Mouse (Mus musculus): Measurements from ENCODE around the gene C1qtnf2. TPM values are rescaled to one million over a fixed set of nuclear protein-coding genes. Genes with fewer than 3 reads are reported as not detected.

Gene C1qtnf2
- total RNA-seq (2021), result 1 to 10 TPM in 1 of 2 experiments, under 1 TPM in 1; 0.74 to 2.0 TPM
- long read RNA-seq, partial matches to known transcripts, result 0 of 1 reads
- long read RNA-seq, other reads (novel, unspliced or antisense), result 0 of 1 reads

DNA sequence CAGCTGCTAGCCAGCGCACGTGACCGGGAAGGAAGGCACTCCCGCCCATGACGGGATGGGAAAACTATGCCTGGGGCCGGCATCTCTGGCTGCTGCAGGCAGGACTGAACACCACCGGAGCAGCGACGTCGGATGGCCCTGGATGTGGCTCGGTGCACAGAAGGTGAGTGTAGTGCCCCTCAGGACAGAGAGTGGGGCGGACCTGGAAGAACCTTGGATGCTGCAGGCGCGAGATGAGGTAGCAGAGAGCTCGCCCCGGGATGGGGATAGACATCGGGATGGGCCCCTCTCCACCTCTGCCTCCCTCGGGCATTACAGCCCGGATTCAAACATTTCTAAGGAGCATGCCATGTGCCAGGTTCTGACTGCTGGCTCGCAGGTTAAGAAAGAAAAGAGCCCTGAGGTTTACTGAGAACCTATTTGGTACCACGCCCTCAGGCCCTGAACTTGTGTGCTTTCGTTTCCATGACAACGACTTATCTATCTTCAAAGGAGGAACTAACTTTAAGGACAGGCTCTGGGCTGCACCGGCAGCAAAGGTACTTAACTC lies at the start of gene C1qtnf2:
Gene C1qtnf2, plus strand, starts transcription at position 52 of the 550 bp plus-strand sequence.
- no peak for DNase-seq (ENCODE audit: low spot score in 2 of 2)

DNA sequence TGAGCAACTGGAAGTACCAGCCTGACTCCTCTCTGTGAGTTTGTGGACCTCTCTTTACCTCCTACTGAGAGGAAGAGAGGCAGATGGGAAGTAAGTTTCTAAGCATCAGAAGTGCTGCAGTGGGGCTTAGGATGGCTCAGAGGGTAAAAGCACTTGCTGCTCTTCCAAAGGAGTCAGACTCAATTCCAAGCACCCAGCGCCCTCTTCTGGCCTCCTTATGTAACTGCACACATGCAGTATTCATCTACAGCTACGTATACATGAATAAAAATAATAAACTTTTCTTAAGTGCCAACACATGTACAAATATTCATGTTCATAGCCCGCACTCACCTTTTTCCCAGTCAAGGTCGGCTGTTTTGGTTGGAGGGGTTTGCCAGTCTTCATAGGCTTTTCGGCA lies 49.7 kb upstream of the C1qtnf2 start:
- no peak for DNase-seq (ENCODE audit: low spot score in 2 of 2)

DNA sequence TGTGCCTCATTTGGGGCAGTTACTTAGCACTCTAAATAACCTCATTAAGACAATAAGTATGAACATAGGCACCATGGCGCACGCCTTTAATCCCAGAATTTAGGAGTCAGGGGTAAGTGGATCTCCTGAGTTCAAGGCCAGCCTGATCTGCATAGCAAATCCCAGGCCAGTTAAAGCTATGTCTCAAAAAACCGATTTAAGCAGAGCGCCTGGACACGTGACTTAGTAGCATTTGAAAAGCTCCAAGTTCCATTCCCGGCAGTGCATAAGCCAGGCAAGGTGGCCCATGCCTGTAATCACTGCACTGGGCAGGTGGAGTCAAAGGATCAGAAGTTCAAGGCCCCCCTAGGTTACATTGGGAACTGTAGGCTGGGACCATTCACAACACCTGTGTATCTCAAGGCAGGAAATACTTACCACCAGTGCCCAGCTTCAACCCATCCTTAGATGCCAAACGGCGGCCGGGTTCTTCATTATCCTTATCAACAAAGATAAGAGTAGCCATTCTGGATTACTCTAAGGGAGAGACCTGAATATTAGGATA lies 48.8 kb upstream of the C1qtnf2 start:
- no peak for DNase-seq (ENCODE audit: low spot score in 2 of 2)

- peak; percentile 35 to 78 for DNase-seq (ENCODE audit: low spot score in 2 of 2)
These were observed 48.2 kb upstream of the C1qtnf2 start, which contains the start of gene Pttg1 for GRCm38 (mm10) chr11:43425824-43426413. Gene Pttg1, minus strand, starts transcription at chr11:43426251.

DNA sequence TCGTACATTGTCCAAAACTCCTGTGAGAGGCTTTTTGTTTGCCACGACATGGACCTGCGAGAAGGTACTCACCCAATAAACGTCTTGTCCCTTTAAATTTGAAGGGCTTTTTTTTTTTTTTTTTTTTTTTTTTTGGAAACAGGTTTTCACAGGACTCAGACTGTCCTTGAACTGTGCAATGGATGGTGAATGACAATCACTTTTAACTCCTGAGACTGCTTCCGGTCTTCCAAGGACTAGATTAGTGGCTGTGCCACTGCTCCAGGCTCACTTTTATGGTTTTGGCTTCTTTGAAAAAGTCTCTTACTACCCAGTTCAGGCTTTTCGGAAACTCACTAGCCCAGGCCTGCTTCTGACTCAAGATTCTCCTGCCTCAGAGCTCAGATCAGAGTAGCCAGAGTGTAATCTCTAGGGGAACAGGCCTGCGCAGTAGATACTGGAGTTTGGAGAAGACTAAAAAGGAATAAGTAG lies 47.6 kb upstream of the C1qtnf2 start:
- DNase-seq (ENCODE audit: low spot score in 2 of 2), result no peak

DNA sequence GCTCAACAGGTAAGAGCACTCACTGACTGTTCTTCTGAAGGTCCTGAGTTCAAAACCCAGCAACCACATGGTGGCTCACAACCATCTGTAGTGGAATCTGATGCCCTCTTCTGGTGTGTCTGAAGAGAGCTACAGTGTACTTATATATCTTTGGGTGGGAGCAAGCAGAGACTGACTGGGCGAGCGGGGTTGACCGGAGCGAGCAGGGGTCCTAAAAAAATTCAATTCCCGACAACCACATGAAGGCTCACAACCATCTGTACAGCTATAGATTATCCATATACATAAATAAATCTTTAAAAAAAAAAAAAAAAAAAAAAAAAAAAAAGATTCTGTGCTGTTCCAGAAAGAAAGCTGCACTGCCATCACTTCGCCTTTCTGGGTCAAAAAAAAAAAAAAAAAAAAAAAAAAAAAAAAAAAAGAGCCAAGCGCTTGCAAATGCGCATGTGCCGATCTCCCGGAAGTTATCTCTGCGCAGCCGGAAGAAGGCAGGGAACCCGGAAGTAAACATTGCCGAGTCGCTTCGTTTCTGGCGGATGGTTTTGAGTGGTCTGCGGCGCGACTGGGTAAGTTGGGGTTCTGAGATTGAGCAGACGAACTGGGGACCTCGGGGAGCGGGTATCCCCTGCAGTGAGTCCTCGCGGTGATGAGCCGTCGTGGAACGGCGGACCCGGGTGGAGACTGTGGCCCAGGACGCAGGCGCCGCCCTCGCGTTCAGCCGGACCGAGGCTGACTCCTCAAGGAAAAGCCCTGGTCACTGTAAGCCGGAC lies 40.6 kb upstream of the C1qtnf2 start, which contains the start of gene Slu7:
Gene Slu7, plus strand, starts transcription at position 491 of the 770 bp plus-strand sequence.
- DNase-seq (ENCODE audit: low spot score in 2 of 2), result peak; percentile 44 to 73

DNA sequence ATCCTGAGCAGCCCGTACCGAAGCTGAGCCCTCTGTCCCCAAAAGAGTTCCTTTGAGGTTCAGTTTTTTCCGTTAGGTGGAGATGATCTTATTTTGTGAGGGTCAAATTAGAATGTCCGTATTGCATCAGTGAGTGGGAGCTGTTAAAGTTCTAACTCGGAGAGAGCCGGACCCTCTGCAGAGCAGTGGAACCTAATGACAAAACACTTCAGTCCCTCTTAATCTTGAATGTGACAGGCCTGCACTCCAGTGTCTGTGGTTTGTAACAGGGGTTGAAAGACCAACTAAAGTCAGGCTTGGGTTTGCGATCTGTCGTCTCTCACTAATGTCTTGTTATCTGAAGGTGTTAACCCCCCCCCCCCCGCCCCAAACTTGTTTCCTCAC lies 40.1 kb upstream of the C1qtnf2 start:
- no peak for DNase-seq (ENCODE audit: low spot score in 2 of 2)

DNA sequence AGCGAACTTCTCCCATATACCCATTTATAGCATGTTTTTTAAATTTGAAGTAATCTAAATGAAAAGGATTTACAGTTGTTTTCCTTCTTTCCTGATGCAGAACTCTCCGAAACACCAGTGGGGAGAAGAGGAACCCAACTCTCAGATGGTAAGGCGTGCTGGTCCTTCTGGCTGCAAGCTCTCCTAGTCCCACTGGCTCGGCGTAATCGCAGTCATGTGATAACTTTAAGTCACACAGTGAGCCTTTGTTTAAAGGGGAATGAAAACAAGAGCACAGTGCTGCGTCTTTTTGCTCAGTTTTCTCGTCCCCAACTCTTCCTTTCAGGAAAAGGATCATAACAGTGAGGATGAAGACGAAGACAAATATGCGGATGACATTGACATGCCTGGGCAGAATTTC lies 33.0 kb upstream of the C1qtnf2 start:
- no peak for DNase-seq (ENCODE audit: low spot score in 2 of 2)

- no peak for DNase-seq (ENCODE audit: low spot score in 2 of 2)
These were observed 30.9 kb upstream of the C1qtnf2 start for GRCm38 (mm10) chr11:43443183-43443582.

GRCm38 (mm10) chr11:43449916-43450315 lies 24.2 kb upstream of the C1qtnf2 start:
- DNase-seq (ENCODE audit: low spot score in 2 of 2), result no peak

DNA sequence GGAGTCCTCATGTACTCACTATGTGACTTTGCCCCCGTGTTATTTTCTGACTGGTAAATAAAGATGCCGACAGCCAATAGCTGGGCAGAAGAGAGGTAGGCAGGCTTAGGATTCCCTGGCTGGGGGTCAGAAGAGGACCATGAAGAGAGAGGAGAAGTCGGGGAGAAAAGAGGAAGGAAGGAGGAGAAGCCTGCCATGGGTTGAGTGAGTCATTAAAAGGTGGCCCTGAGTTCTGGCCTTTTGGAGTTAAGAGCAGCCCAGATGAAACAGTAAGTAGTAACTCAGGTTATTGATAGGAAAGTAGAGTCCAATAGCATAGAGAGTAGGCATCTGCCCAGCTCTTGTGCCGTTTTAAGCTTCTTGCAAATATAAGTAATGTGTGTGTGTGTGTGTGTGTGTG lies 22.8 kb upstream of the C1qtnf2 start:
- no peak for DNase-seq (ENCODE audit: low spot score in 2 of 2)

DNA sequence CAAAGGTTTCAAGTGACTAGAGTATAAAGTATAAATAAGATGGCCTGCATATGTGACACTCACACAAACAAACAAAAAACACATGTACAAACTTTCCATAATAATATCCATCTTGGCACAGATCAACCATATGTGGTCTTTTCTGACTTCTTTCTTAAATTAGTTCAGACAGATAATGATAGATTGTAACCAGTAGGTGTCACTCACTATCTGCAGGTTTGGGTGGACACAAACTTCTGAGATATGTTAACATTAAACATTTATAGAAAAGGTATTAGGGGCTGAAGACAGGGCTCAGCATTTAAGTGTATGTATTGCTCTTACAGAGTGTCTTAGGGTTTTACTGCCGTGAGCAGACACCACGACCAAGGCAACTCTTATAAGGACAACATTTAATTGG lies 21.8 kb upstream of the C1qtnf2 start:
- no peak for DNase-seq (ENCODE audit: low spot score in 2 of 2)

DNA sequence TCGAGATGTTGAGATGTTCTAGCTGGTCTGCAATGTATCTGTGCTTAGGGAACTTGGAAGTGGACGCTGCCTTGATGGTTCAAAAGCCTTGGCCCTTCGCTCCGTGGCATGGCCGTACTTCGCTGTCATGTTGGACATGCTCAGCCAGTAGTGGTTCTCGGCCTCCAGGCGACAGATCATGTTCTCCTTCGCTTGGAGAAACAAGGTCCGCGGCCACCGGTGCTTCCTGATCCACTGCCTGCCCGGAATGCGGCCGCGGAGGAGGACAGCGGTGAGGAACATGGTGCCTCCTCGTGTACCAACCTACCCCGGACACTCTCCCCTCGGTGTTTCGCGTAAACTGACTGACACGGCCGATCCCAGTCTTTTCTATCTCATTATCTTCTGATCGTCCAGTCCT lies 10.9 kb upstream of the C1qtnf2 start:
- no peak for DNase-seq (ENCODE audit: low spot score in 2 of 2)

GRCm38 (mm10) chr11:43470118-43470517 lies 4.0 kb upstream of the C1qtnf2 start:
- no peak for DNase-seq (ENCODE audit: low spot score in 2 of 2)

DNA sequence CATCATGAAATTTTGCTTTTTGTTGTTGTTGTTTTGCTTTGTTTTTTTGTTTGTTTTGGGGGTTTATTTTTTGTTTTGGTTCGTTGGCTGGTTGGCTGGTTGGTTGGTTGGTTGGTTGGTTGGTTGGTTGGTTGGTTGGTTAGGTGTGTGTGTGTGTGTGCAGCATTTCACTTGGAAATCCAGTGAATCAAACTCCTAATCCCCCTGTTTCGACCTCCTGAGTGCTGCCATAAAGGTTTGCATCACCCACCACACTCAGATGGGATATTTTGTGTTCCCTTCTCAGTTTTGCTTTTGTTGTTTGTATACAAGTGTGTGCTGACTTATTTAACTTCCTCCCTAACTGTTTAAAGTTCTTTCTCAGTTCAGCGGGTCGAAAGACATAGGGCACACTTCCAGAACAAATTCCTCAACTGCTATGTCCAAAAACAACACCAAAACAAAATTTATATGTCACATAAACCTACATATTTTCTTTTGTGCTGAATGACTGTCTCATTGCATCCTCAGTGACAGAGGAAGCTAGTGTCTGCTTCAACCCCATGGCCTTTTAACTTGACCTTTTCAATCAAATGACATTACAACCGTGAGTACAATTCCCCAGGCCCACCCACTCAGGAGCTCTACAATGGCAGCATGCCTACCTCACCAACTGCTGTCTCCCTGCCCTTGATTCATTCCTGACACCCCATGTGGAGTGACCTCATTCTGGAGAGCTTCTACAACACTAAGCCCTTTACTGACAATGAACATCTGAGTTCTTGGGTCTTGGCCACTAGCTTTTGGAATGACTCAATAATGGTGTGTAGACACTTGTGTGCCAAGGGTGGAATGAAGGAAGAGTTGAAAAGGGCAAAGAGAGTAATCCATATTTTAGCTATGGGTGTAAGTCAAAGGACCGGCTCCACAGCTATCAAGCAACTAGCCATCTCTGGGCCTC lies 2.9 kb upstream of the C1qtnf2 start:
- DNase-seq (ENCODE audit: low spot score in 2 of 2), result no peak

DNA sequence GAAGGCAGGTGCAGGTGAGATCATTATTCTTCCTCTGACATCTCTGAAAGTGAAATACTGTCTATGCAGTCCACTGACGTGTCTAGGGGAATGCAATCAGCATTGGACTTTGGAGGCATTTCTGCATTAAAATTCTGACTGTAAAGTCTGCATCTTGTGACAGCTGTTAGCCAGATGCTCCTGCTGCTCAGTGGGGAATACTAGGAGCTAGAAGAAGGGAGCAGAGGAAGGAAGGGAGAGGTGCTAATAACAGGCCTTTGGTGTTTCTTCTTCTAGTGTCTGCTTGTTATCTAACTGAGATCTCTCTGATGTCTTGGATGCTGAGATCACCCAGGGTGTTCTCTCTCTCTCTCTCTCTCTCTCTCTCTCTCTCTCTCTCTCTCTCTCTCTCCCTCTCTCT lies 961 bp upstream of the C1qtnf2 start:
- no peak for DNase-seq (ENCODE audit: low spot score in 2 of 2)

DNA sequence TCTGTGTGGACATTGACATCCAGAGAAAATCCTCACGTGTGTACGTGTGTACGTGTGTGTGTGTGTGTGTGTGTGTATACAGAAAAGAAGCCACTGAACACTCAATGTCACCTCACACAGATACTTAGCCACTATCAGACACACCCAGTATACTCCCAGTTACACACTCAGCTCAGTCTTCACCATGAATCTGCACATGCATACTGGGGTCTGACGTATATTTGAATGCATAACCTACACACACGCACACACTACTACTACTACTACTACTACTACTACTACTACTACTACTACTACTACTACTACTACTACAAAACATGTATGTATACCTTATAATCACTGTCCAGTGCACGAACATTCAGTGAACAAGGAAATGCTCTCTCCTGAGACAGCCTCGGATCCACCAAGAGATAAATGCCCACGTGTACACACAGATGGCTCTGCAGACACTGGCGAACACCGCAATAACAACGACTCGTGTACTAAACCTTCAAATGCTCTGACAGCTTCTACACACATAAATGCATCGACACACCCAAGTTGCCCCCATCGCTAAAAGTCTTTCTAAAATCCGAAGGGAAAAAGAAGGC lies 346 bp upstream of the C1qtnf2 start:
- DNase-seq (ENCODE audit: low spot score in 2 of 2), result no peak

- no peak for DNase-seq (ENCODE audit: low spot score in 2 of 2)
These were observed 5.3 kb downstream of the C1qtnf2 start for GRCm38 (mm10) chr11:43479376-43479775.

GRCm38 (mm10) chr11:43480561-43480960 lies 6.5 kb downstream of the C1qtnf2 start:
- DNase-seq (ENCODE audit: low spot score in 2 of 2), result no peak

All from layer of hippocampus, adult 18-20 months (tissue).